Mouse (Mus musculus): ENCODE results near the gene Phc2.

DNA sequence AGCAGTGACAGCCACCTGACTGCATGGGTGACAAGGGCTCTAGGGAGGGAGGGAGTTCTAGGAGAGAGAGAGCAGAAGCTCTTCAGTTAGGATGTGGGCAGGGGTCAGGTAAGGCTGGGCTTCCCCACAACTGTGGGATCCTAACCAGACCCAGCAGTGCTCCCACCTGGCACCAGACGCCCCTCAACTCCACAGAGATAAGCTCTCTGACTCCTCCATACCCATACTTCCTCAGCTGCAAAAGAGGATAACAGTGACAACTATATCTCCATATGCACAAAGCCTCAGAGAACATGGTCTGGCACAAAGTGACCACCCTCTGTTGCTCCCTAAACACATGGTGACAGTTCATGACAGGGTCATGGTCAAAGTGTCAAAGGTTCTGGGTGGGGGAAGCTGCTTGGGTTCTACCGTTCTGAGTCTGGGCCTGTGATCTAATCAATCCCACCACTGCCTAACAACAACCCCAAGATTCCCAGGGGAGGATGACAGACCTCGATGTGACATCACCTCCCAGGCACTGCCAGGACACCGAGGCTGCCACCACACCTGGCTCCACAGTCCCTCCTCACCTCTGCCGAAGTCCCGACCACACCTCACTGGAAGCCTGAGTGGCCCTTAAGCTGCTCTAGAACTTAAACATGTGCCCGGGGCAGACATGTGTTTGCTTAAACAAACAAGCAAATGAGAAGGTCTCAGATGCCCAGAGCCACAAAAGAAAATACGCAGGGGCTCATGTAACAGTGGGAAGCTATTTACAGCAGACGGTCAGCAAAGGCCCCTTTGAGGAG lies 147.4 kb downstream of the Phc2 start:
- no peak for TF ChIP-seq CTCF (IDR thresholded peaks at IDR 0.05; ENCODE audit: extremely low read depth, insufficient read length, insufficient replicate concordance, low read depth, low read length)
- no peak for TF ChIP-seq POLR2A (IDR thresholded peaks at IDR 0.05; ENCODE audit: low read depth, low read length)

Measured in small intestine, adult 2 months (tissue).